Mouse (Mus musculus): Measurements from ENCODE around the gene Mthfd2.

Gene Mthfd2

DNA sequence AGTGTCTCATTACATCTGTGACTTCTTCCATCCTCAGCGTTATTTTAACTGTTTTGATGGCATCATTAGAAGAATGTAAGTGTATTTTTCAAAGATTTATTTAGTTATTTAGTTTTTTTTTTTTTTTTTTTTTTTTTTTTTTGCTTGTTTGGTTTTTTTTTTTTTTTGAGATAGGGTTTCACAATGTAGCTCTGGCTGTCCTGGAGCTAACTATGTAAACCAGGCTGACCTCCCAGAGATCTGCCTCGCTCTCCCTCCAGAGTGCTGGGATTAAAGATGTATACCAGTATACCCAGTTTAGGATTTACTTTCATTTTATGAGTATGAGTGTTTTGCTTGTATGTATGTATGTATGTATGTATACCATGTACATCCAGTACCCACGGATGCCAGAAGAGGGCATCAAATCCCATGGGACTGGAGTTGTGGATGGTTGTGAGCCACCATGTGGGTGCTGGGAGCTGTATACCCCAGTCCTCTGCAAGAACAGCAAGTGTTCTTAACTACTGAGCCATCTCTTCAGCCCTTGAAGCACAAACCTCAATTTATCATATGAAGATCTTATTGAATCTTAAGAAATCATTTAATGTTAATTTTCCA, 2.0 kb upstream of the Mthfd2 start:
- no peak for DNase-seq

DNA sequence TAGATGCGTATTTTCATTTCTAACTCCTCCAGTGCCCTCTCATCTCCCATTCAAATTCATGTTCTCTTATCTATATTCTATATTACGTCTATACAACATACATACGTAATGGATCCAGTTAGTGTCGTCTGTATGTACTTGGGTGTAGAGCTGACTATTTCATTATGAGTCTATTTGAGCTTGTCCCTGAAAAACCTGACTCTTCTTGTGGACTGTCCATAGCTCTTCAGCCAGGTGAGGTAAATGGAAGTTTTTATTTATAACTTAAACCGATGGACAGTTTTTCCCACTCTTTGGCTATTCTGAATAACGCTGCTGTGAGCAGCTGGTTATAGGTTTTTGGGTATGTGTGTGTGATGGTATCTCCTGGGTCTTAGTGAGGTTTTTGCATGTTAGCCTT, 1.1 kb upstream of the Mthfd2 start:
- no peak for DNase-seq

DNA sequence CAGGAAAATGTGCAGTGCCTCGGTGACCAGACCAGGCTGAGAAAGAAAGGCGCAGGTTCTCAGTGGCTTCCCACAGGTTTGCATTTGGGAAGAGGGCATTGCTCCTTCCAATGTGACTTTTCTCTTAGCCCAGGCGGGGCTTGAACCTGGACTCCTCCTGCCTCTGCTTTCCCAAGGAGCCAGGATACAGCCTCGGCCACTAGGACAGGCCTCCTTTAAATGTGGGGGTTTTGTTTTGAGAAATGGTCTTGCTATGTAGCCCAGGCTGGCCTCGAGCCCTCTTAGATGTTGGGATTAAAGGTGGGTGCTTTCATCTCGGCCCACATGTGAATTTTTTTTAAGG, 657 bp upstream of the Mthfd2 start:
- no peak for DNase-seq

DNA sequence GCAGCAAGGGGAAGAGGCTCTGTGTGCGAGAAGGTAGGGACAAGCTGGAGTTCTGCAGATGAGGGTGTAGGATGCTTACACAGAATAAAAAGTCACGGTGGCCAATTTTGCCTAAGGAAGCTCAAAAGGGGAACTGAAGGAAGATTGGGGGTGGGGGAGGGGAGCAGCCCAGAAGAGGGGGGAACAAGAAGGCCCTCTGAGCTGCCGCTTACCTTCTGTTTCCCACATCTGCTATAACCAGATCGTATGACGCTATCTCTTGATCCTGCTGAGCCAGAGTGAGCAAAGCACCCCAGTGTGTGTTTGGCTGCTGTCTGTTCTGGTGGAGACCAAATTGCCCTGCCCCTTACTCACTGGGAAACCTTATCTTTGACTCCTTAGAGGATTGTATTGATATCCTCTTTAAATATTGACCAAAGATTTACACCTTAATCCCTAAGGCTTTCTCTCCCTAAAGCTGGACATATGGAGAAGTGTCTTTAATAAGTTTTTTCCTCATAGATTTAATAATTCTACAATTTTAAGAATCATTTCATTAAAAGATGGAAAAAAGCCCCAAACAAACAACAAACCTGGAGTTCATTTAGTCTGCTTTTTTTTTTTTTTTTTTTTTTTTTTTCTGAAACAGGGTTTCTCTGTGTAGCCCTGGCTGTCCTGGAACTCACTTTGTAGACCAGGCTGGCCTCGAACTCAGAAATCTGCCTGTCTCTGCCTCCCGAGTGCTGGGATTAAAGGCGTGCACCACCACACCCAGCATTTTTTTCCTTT, 1.9 kb downstream of the Mthfd2 start:
- DNase-seq = peak in 1 of 2 experiments; percentile 10

DNA sequence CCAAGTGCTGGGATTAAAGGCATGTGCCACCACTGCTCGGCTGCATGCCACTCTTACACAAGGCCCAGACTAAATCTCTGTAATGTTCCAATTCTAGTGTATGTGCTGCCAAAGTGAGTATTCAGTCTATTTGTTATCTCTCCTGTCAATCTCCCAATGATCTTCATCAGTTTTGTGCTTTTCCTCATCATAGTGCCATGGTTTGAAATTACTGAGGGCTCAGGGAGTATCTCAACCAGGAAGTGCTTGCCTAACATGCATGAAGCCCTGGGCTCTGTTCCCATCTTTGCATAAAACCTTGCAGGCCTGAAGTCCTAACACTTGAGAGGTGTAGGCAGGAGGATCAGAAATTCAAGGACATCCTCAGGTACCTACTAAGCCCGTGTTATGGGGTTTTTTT, 2.9 kb downstream of the Mthfd2 start:
- no peak for DNase-seq

DNA sequence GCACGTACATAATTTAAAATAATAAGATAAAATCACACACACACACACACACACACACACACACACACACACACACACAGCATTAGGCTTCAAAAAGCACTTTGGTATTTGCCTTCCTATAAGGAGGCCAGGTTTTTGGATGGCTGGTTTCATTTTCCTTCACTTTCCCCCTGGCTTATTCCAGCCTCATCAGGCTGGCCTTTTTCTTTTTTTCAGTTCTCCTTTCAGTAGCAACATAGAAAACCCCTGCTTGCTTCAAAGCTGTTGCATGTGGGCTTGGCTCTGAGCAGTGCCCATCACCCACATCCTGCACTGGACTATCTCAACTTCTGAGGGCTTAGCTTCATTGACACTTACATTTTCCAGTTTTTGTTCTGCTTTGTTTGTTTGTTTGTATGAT, 3.8 kb downstream of the Mthfd2 start:
- DNase-seq = peak; percentile 13 to 22

DNA sequence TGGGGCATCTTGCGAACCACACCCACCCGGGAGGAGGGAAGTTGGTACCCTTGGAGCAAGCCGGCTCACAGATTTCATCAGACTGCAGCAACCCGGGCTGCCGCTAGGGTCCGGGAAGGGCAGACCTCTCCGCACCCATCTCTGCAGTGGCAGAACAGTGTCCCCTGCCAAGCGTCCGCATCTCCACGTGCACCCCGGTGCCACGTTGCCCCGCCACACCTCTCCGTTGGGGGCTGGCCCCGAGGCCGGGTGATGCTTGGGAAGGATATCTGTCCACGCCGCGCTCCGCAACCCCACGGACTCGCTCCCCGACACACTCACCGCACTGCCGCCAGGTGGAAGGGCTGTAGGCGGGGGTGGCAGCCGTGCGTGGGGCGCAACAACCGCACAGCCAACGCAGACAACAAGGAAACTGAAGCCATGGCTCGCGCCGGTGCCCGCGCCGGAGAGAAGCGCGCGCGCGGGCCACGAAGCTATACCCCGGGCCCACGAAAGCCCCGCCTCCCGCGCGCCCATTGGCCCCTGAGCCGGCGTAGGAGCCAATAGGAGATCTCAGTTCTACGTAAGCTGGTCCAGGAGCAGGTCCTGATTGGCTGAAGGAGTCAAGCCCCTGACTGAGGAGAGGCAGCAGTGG, 8.5 kb downstream of the Mthfd2 start:
- peak; percentile 82 to 90 for DNase-seq

DNA sequence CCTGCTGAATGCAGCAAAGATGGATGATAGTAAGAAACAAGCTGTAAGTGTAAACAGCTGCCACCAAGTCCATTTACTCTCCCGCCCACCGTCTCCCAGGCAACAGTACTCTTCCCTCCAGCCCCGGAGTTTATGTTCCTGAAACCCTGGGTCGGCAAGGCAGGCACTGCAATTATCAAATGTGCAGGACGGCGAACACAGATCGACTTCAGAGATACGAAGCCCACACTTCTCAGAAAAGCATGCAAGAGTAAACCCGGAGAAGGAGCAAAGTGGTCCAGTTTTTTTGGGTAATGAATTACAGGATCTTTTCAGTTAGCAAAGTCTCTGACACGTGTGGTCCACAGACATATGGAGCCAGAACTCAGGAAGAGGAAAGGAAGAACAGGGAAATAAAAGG, 9.7 kb downstream of the Mthfd2 start:
- DNase-seq = no peak

DNA sequence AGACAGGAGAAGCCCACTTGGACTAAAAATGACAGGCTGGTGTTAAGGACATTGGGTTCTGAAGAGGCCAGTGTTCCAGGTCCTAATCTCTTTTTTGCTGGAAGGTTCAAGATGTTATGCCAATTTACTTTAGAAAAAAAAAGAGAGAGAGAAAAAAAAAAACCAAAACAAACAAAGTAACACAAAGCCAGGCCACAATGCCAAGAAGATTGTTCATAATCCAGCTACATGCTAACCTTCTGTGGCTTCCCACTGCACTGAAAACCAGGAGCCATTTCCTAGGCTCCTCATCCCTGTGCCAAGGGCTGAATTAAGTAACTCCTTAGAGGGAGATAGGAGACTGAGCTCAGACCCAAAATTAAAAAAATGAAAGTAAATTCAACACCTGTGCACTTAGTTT, 10.4 kb downstream of the Mthfd2 start:
- DNase-seq = no peak

DNA sequence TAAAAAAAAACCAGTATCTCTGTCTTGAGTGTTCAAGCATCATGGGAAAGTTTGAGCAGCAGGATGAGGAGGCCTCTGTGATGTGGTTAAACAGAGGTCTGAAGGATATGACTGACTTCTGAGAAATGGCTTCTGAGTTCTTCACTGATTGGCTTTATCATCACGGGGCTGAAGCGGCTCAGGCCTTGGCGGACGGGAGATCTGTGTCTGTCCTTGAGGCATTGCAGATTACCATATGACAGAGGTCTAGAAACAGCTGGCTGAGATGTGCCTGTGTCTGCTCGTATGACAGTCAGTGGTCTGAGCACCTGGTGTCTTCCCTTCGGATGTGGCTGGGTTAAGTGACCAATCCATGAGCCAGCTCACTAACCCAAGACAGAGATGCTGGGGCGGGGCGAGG, 13.2 kb downstream of the Mthfd2 start:
- DNase-seq = no peak

DNA sequence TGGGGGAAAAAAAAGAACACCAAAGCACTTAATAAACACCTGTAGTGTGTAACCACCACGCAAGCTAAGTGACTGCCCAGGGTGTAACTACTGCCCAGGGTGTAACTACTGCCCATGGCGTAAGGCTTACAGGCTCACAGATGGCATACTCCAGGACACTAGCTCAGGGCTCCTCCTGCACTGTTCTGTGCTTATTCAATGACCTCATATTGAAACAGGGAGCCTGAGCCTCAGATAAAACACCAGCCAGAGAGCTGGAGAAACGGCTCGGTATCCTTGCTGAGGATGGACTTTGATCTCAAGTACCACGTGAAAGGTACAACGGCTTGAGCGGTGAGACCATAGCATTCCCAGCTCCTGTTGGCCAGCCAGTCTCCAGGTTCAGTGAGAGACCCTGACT, 13.7 kb downstream of the Mthfd2 start:
- no peak for DNase-seq

DNA sequence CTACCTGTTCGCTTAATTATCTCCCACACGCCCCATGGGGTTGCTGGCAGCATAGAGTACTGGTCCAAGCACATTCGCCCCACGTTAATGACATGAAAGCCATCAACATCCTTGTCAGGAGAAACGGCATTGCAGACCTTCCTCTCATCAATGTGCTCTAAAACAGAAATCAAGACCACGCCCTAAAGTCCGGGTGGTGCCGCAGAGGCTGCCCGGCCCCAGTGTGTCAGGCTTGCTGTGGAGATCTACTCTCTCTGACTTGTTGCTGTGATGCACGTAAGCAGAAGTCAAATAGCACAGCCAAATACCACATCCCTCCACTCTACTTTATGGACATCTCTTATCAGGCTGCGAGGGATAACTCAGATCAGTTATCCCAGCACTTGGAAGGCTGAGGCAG, 14.5 kb downstream of the Mthfd2 start:
- DNase-seq = no peak

DNA sequence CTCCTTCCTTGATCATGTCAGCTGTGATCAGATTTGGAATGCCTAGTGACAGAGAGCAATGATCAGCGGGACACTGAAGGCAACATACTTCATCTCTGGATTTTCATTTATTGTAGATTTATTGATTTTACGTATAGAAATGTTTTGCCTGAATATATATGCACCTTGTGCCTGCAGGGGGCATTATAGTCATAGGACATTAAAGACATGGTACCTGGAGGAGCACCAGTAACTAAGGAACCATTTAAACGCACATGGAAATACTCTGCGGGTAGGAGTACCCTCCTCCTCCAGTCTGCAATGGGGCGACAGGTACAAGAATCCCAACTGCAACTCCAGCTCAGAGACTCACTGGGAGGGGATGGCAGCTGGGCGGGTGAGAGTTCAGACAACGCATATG, 16.7 kb downstream of the Mthfd2 start:
- peak in 1 of 2 experiments; percentile 29 for DNase-seq

DNA sequence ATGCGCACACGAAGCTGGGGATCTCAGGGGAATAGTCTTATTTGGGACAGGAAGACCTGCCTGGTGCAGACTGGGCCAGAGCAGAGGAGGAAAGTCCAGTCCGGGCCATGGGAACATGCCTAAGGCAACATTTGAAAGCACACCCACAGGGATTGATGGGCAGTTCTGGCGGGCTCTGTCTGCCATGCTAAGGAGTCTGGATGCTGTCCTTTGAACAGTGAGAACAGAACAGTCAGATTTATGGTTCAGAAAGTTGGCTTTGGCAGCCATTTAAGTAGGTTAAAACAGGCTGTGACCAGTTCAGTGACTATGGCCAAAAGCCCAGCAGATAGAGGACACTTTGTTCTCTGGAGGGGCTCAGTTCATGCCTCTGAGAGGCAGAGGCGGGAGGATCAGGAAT, 23.4 kb downstream of the Mthfd2 start:
- no peak for DNase-seq

DNA sequence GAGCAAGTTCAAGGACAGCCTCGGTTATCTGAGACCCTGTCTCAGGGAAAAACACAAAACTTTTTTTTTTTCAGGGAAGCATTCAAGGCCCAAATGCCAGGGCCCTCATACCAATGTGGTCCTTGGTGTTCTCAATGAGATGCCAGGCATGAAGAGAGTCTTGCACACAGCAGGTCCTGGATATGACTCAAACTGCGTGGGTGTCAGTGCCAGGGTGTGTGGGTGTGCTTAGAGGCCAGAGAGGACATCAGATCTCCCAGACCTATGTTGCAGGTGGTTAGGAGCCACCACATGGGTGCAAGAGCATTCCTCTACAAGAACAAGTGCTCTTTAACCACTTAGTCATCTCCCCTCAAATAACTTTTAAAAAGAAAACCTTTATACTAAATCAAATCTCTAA, 24.4 kb downstream of the Mthfd2 start:
- DNase-seq = no peak

DNA sequence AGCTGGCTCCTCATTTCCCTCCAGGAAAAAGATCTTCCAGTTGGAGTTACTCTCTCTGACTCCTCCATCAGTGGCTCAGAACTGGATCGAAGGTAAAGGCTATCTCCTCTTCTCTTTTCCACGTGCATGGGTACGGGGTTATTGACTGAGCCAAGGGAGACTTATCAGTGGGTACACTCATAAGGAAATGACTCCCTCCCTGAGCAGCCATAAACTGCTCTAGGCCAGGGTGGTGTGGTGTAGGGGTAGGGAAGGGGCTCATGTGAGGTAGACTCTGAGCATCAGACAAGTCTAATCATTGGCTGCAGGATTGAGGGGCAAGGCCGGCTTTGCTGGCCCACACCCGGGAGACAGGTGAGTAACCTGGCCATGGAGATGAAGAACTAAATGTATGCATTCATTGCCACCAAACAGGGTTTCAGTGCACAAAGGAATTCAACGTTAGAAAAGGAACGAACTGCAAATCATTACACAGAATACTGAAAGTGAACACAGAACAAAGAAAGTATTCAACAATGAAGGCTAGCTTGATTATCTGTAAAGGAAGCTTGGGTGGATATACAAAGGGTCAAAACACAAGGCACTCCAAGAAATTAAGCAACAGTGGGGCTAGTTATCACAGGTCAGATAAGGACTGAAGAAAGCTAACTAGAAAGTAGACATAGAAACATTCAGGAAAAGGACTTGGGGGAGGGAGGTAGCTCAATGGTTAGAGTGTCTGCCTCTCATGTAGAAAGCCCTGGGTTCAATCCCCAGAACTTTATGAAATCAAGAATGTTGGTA, 25.1 kb downstream of the Mthfd2 start:
- no peak for DNase-seq

DNA sequence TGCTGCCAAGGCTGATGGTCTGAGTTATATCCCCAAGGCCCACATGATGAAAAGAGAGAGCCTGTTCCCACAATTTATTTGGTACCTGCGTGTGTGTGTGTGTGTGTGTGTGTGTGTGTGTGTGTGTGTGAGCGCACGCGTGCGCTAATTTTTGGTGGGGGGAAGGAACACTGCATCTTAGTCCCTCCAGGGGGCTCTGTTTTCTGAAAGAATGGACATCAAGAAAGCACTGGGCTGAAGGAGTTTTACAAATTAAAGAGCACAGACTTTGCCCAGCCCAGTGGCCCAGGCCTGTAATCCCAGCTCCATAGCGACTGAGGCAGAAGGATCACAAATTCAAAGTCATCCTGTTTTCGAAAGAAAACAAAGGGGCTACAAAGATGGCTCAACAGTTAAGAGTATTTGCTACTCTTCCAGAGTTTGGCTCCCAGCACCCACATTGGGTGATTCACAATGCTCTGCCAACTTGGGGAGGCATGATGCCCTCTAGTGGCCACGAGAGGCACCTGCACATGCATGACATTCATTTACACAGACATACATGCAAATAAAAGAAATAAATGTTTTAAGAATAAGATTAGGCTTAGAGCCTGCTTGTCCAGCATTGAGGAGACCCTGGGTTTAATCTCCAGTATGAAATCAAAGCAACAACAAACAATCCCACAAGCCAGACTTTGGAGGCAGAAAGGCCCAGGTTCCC, 45.3 kb downstream of the Mthfd2 start:
- no peak for DNase-seq

DNA sequence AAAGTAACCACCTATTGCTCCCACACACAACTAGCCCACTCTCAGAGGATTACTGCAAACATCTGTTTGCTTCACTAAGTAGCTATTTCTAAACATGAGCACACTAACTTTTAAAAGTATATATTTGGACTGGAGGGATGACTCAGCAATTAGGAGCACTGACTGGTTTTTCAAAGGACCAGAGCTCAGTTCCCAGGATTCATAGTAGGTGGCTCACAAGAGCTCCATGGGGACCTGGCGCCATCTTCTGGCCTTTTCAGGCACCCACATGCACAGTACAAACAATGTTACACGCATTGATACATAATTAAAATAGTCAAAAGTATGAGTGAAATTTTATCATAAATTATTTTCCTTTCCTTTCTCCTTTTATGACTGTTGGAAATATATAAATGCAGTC, 46.8 kb downstream of the Mthfd2 start:
- DNase-seq = peak in 1 of 2 experiments; percentile 30

DNA sequence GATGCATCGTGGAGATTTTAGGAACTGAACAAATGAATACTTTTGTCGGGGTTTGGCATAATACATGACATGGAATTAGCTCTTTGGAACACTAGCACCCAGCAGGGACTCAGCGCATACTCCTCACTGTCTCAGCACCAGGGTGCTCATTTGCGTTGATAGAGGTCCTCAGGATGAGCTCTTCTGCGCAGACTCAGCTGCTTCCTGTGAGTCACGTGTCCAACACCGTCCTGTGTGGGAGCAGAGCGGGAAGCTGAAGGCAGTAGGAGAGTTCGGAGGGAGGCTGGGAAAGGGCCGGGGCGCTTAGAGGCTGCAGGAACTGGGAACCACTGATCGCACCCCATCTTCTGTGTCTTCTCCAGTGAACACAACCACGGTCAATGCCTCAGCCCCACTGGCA, 48.6 kb downstream of the Mthfd2 start:
- no peak for DNase-seq

DNA sequence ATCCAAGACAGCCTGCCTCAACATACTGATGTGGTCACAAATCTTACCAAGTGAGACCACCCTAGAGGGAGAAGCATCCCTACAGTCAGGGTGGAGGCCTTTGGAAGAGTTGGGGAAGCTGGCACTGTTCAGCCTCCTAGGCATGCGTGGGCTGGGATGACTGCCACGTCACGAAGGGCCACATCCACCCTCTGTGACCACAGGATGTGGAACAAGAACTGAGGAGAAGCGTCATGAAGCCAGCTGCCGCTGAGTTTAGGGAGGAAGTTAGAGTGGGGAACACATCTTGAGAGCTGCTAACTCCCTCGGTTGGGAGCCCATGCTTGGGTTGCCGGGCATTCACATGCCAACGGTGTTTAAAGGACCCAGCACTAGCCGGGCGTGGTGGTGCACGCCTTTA, 52.0 kb downstream of the Mthfd2 start:
- DNase-seq = no peak

DNA sequence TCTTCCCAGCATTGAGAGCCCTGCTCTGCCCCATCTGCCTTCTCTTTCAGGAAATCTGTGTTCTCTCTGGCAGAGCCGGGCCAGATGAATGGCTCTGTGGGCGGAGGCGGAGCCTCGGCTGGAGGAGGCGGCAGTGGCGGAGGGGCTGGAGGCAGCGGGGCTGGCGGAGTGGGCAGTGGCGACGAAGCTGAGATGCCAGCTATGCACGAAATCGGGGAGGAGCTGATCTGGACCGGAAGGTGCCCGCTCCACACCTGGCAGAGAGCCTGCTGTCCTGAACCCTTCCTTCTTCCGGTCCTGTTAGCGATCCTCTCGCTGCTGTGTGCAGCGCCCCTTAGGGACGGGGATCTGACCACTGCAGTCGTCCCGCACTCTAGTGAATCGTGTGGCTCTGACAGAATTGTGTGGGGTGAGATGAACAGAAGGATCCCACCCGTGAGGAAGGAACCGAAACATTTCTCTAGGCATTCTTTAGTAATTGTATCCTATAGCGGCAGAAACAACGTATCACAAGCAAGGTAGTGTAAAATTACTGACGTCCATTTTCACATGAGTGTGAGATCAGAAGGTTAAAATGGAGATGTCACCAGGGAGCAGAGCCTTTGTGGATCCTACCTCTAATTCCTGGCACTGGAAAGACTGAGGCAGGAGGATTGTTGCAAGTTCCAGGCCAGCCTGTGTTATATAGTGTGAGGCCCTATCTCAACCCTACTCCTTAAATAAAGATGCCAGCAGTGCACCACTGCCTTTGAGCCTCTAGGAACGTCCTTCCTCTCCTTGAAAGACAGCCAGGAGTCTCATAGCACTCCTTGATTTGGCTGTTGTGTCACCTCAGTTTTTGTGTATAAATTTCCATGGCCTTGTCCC, 57.3 kb downstream of the Mthfd2 start:
- peak; percentile 49 to 66 for DNase-seq

DNA sequence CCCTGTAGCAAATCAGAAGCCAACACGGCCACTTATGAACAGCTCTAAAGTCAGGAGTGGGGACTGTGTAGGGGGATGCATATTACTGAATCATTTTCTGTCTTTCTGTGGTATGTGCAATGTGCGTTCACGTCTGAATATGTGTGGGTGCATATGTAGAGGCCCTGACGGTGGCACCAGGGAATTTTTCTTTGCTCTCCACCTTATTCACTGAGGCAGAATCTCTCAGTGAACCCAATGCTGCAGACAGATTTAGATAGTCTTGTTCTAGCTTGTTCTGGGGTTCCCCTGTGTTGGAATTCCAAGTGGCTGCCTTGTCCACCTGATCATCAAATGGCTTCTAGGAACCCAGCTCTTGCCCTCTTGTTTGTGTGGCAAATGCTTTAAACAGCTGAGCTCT, 58.1 kb downstream of the Mthfd2 start:
- no peak for DNase-seq
